Mouse (Mus musculus): Measurements from ENCODE around the gene Hspb3. TPM values are rescaled to one million over a fixed set of nuclear protein-coding genes. Genes with fewer than 3 reads are reported as not detected.

Hspb3 gene
- total RNA-seq, 2 experiments from 2014 or later, result 45.0 to 51.6 TPM

DNA sequence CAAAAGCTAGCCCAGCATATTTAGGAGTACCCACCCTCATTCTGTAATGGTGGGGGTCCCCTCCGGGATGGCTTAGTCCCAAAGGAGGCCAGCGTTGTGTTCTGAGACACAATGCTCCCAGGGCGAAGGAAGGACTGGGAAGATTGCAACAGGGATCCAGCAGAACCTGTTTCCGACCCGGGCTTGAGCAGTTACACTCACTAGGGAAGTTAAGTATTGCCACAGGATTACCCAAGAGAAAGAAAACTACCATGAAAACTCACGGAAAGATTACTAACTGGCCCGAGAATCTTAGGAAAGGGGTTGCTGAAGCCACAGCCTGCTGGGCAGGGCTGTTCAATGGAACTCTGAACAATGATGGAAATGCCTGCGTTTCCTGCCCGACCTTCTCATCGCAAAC, 49.6 kb downstream of the Hspb3 start:
- Histone ChIP-seq H3K27ac (peak overlapping the region; percentile 98), H3K4me3 (peak overlapping the region; percentile 78)
- intact Hi-C loops (cut with DNase I), result loop anchor here (2.0 to 10.0 kb wide), 2 partner anchors 17 to 119 kb away; no protein-coding TSS in a partner anchor
- no peak for DNase-seq
- no peak for TF ChIP-seq CTCF (IDR thresholded peaks at IDR 0.05)

DNA sequence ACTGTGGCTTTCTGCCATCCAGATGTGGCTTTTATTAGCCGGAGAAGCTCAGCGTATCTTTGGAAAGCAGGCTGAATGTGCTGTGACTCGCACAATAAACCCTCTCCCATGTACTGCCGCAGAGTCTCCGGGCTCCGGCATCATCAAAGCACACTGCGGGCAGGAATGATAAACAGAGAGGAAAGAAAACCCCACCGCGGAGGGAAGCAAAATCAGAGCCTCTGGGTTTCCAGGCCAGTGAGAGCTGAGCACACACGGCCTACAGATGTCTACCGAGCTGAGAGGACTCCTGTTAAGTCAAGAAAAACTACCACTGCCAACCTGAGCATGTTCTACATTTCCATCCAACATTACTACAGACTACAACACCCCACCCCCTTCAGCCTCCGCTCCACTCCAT, 50.1 kb downstream of the Hspb3 start:
- H3K4me3 ChIP-seq, result peak overlapping the region; percentile 78
- no peak for DNase-seq
- TF ChIP-seq CTCF (IDR thresholded peaks at IDR 0.05), result no peak
- intact Hi-C loops (cut with DNase I), result loop anchor here (2.0 to 10.0 kb wide), 2 partner anchors 17 to 119 kb away; no protein-coding TSS in a partner anchor
- H3K27ac ChIP-seq, result peak overlapping the region; percentile 98

Other genes starting within 250 kb of the Hspb3 start
- 10 to 100 TPM in 1 of 2 experiments, 1 to 10 TPM in 1; 9.2 to 13.6 TPM for gene Snx18, start 45.1 kb downstream of the Hspb3 start, total RNA-seq (2021)
- 1 to 10 TPM; 4.6 to 6.2 TPM for gene Arl15, start 130.8 kb upstream of the Hspb3 start, total RNA-seq (2021)